Comparison of ENCODE assay signal across 9 mouse cellular contexts in the genomic region with DNA sequence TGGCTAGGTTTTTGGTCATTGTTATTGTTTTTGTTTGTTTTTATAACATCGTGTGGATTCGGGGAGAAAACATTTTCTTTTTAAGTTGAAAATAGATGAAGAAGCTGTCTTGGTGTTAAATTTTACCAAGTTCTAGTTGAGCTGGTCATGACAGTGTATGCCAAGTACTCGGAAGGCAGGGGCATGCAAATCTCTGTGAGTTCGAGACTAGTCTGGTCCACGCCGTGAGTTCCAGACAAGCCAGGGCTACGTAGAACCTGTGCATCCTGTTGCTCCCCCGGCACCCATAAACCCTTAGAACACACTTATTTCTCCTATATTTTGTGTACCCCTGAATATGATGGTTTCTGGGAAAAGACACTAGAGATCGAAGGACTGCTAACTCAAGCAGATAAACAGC. TPM values are rescaled to one million over a fixed set of nuclear protein-coding genes. Genes with fewer than 3 reads are reported as not detected.
DNase-seq lines count a peak whose midpoint lies in the region; ATAC-seq and TF ChIP-seq lines count a peak whose summit lies in the region.
"Had no signal": no experiment of that assay in that cellular context is flagged by ENCODE, and none has a peak within 500 bp of the region (broad histone marks: within the 10 kb centered on the region; RNA-seq: fewer than 3 reads in every experiment).

No protein-coding gene starts in this region.

- ATAC-seq in kidney, postnatal 0 days (replicated peaks; ENCODE audit: low FRiP score, low read depth): no peak
- no peak for ATAC-seq in embryonic facial prominence, embryonic 12.5 days (ENCODE audit: insufficient number of reproducible peaks, insufficient read depth, low FRiP score, low TSS enrichment)
- ATAC-seq in intestine, embryonic 16.5 days: no peak

- no peaks in the 10 kb centered on the region for H3K9me3 ChIP-seq in kidney, postnatal 0 days (replicated peaks; ENCODE audit: low read length)
- H3K9me3 ChIP-seq in embryonic facial prominence, embryonic 12.5 days: no peaks in the 10 kb centered on the region
- no peaks in the 10 kb centered on the region for H3K9me3 ChIP-seq in intestine, embryonic 16.5 days (ENCODE audit: control insufficient read depth, low read length)

- H3K27me3 ChIP-seq in kidney, postnatal 0 days (ENCODE audit: insufficient read depth, low read length): no peaks in the 10 kb centered on the region
- no peaks in the 10 kb centered on the region for H3K27me3 ChIP-seq in embryonic facial prominence, embryonic 12.5 days
- H3K27me3 ChIP-seq in intestine, embryonic 16.5 days (replicated peaks; ENCODE audit: control insufficient read depth, insufficient read depth, low read length): no peaks in the 10 kb centered on the region
- no peaks in the 10 kb centered on the region for H3K27me3 ChIP-seq in myocyte (ENCODE audit: control insufficient read depth, insufficient read depth, insufficient read length)

- 53% methylated on average over 9 of the region's 9 CpGs for WGBS in kidney, postnatal 0 days
- 59% methylated on average over 9 of the region's 9 CpGs for WGBS in embryonic facial prominence, embryonic 12.5 days
- 58% methylated on average over 9 of the region's 9 CpGs for WGBS in intestine, embryonic 16.5 days

- peak overlapping the region; percentile 82 for H3K4me3 ChIP-seq in kidney, postnatal 0 days (replicated peaks; ENCODE audit: low read depth, low read length)
- peak overlapping the region; percentile 88 for H3K4me3 ChIP-seq in embryonic facial prominence, embryonic 12.5 days
- H3K4me3 ChIP-seq in intestine, embryonic 16.5 days (ENCODE audit: low read length): peak overlapping the region; percentile 90
- peak overlapping the region; percentile 75 for H3K4me3 ChIP-seq in myocyte

- TF ChIP-seq CTCF in kidney, postnatal 0 days (IDR thresholded peaks at IDR 0.05; ENCODE audit: low read depth): no peak

- H3K4me2 ChIP-seq in kidney, postnatal 0 days (ENCODE audit: low read length): peak overlapping the region; percentile 90
- peak overlapping the region; percentile 76 for H3K4me2 ChIP-seq in embryonic facial prominence, embryonic 12.5 days (replicated peaks)
- peak overlapping the region; percentile 65 for H3K4me2 ChIP-seq in intestine, embryonic 16.5 days (ENCODE audit: low read depth, low read length)
- H3K4me2 ChIP-seq in myocyte (ENCODE audit: low read depth): peak overlapping the region; percentile 69

- no peak for DNase-seq in kidney, postnatal 0 days (ENCODE audit: low spot score)
- DNase-seq in kidney, postnatal 25 days: no peak
- DNase-seq in c-Kit-positive CD71-positive TER-119-positive erythroid progenitor cells, embryonic 14.5 days (ENCODE audit: low spot score): no peak
- no peak for DNase-seq in adrenal gland, adult (ENCODE audit: inconsistent age in 2 of 2, low spot score in 1 of 2)
- no peak for DNase-seq in yolk sac, embryonic 10.5 days (ENCODE audit: low spot score)

- 0 out of 2 replicates have a peak, but pooled peaks cover 9% of the 10 kb centered on the region for H3K36me3 ChIP-seq in kidney, postnatal 0 days (ENCODE audit: insufficient read depth, low read length)
- peaks cover 34% of the 10 kb centered on the region for H3K36me3 ChIP-seq in embryonic facial prominence, embryonic 12.5 days
- H3K36me3 ChIP-seq in intestine, embryonic 16.5 days (ENCODE audit: control insufficient read depth, insufficient read depth, low read length): no peaks in the 10 kb centered on the region
- H3K36me3 ChIP-seq in myocyte (ENCODE audit: control insufficient read depth, insufficient read depth): no peaks in the 10 kb centered on the region

- H3K79me2 ChIP-seq in myocyte (ENCODE audit: control insufficient read depth, insufficient read depth): peaks cover 28% of the 10 kb centered on the region

- H3K27ac ChIP-seq in kidney, postnatal 0 days: no peak overlapping the region
- H3K27ac ChIP-seq in embryonic facial prominence, embryonic 12.5 days: no peak overlapping the region
- H3K27ac ChIP-seq in intestine, embryonic 16.5 days (ENCODE audit: low read length): no peak overlapping the region

- H3K9ac ChIP-seq in kidney, postnatal 0 days (ENCODE audit: low read depth, low read length): no peak overlapping the region; the same call in 1 of the 2 replicates
- peak overlapping the region; percentile 80; the same call in 1 of the 2 replicates for H3K9ac ChIP-seq in embryonic facial prominence, embryonic 12.5 days
- H3K9ac ChIP-seq in intestine, embryonic 16.5 days (ENCODE audit: low read depth, low read length): peak overlapping the region; percentile 91

- TF ChIP-seq POLR2A in myocyte (IDR thresholded peaks at IDR 0.05; ENCODE audit: insufficient read length, low read depth): no peak

- peak overlapping the region; percentile 21 for H3ac ChIP-seq in myocyte (ENCODE audit: control insufficient read depth, insufficient read length)

- 0 out of 2 replicates have a peak, but pooled peaks cover 4% of the 10 kb centered on the region for H3K4me1 ChIP-seq in kidney, postnatal 0 days (replicated peaks; ENCODE audit: insufficient read depth, low read length)
- H3K4me1 ChIP-seq in embryonic facial prominence, embryonic 12.5 days: peaks cover 13% of the 10 kb centered on the region
- H3K4me1 ChIP-seq in intestine, embryonic 16.5 days (ENCODE audit: control insufficient read depth, insufficient read depth, low read length): peaks cover 10% of the 10 kb centered on the region

TF ChIP-seq in myocyte, 11 proteins besides CTCF, POLR2A, EP300 and RAD21:
- TF ChIP-seq E2F4 (IDR thresholded peaks at IDR 0.05; ENCODE audit: insufficient read depth) (no peak), MYOG (IDR thresholded peaks at IDR 0.05; ENCODE audit: control insufficient read depth in 1 of 3, insufficient read depth in 1 of 3, insufficient read length in 2 of 3, low read depth in 2 of 3) (no peak), USF1 (IDR thresholded peaks at IDR 0.05; ENCODE audit: low read depth) (no peak), TCF3 (IDR thresholded peaks at IDR 0.05; ENCODE audit: insufficient read length, low read depth) (no peak), CEBPB (IDR thresholded peaks at IDR 0.05; ENCODE audit: insufficient read depth, poor library complexity, severe bottlenecking) (no peak), POLR2AphosphoS2 (IDR thresholded peaks at IDR 0.05; ENCODE audit: insufficient read length, low read depth) (no peak), TCF12 (IDR thresholded peaks at IDR 0.05; ENCODE audit: insufficient read depth, poor library complexity, severe bottlenecking) (no peak), MAX (IDR thresholded peaks at IDR 0.05; ENCODE audit: low read depth) (no peak), SRF (IDR thresholded peaks at IDR 0.05; ENCODE audit: control insufficient read depth, insufficient read length, low read depth) (no peak)

RNA-seq across cellular contexts. Expression of a gene that starts 0.9 kb away (rescaled TPM):
- polyA plus RNA-seq in kidney, postnatal 0 days (2015; fragmentation: Nextera tagmentation; extraction: Ambion mirVana): 8.6 and 12.1 TPM in 2 replicates
- 22.4 and 23.9 TPM in 2 replicates for polyA plus RNA-seq in embryonic facial prominence, embryonic 12.5 days (2016; fragmentation: Nextera tagmentation; extraction: Ambion mirVana)
- polyA plus RNA-seq in intestine, embryonic 16.5 days (2015; fragmentation: Nextera tagmentation; extraction: Ambion mirVana): 14.0 and 16.2 TPM in 2 replicates
- polyA plus RNA-seq in myocyte (2012; fragmentation: generic; extraction: Trizol): 4.4 TPM

RNA-seq across cellular contexts. Expression of a gene that starts 1.0 kb away (rescaled TPM):
- 15.6 and 16.1 TPM in 2 replicates for polyA plus RNA-seq in kidney, postnatal 0 days (2015; fragmentation: Nextera tagmentation; extraction: Ambion mirVana)
- 16.1 and 17.7 TPM in 2 replicates for polyA plus RNA-seq in embryonic facial prominence, embryonic 12.5 days (2016; fragmentation: Nextera tagmentation; extraction: Ambion mirVana)
- polyA plus RNA-seq in intestine, embryonic 16.5 days (2015; fragmentation: Nextera tagmentation; extraction: Ambion mirVana): 13.4 and 13.9 TPM in 2 replicates
- 10.7 TPM for polyA plus RNA-seq in myocyte (2012; fragmentation: generic; extraction: Trizol)

RNA-seq across cellular contexts. Expression of a gene that starts 27.3 kb away (rescaled TPM):
- polyA plus RNA-seq in kidney, postnatal 0 days (2015; fragmentation: Nextera tagmentation; extraction: Ambion mirVana): not detected in 2 replicates
- polyA plus RNA-seq in embryonic facial prominence, embryonic 12.5 days (2016; fragmentation: Nextera tagmentation; extraction: Ambion mirVana): not detected in 2 replicates
- 0.61 TPM in 1 of 2 replicates, not detected in the other for polyA plus RNA-seq in intestine, embryonic 16.5 days (2015; fragmentation: Nextera tagmentation; extraction: Ambion mirVana)
- polyA plus RNA-seq in myocyte (2012; fragmentation: generic; extraction: Trizol): not detected
- polyA plus RNA-seq: large intestine, adult 2 months had no signal

RNA-seq across cellular contexts. Expression of a gene that starts 33.9 kb away (rescaled TPM):
- 10.5 and 12.5 TPM in 2 replicates for polyA plus RNA-seq in kidney, postnatal 0 days (2015; fragmentation: Nextera tagmentation; extraction: Ambion mirVana)
- polyA plus RNA-seq in embryonic facial prominence, embryonic 12.5 days (2016; fragmentation: Nextera tagmentation; extraction: Ambion mirVana): 10.8 and 11.5 TPM in 2 replicates
- polyA plus RNA-seq in intestine, embryonic 16.5 days (2015; fragmentation: Nextera tagmentation; extraction: Ambion mirVana): 8.4 and 9.0 TPM in 2 replicates
- polyA plus RNA-seq in myocyte (2012; fragmentation: generic; extraction: Trizol): 0.07 TPM

RNA-seq across cellular contexts. Expression of a gene that starts 37.7 kb away (rescaled TPM):
- 7.5 and 7.9 TPM in 2 replicates for polyA plus RNA-seq in kidney, postnatal 0 days (2015; fragmentation: Nextera tagmentation; extraction: Ambion mirVana)
- 7.6 and 8.4 TPM in 2 replicates for polyA plus RNA-seq in embryonic facial prominence, embryonic 12.5 days (2016; fragmentation: Nextera tagmentation; extraction: Ambion mirVana)
- polyA plus RNA-seq in intestine, embryonic 16.5 days (2015; fragmentation: Nextera tagmentation; extraction: Ambion mirVana): 8.4 and 14.2 TPM in 2 replicates
- polyA plus RNA-seq in myocyte (2012; fragmentation: generic; extraction: Trizol): 2.2 TPM
